Mouse (Mus musculus): ENCODE results near the gene Cngb1. TPM values are rescaled to one million over a fixed set of nuclear protein-coding genes. Genes with fewer than 3 reads are reported as not detected.

Gene Cngb1
- polyA plus RNA-seq, 1 experiment from 2014 or later = 0.28 TPM

DNA sequence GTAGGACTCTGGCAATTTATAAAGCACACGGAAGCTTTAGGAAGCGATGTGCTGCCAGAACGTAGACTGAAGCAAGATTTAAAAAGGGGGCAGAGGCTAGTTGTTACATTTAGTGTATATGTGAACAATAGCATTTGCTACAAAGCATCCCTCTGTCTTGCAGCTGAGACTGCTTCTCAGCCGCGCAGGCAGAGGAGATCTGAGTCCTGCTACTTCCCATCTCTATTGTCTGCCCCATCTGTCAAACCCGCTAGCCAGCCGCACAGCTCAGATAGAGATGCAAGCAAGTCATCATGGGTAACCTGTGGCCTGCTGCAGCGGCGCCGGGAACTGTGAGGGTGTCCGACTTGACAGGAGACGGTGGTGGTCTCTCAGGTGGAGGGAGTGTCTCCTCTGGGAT is 35.9 kb downstream of the Cngb1 start:
- no peak overlapping the region for H3K4me3 ChIP-seq (ENCODE audit: low read depth, low read length)
- no peak overlapping the region for H3K27ac ChIP-seq (ENCODE audit: low read depth)
- no peaks in the 10 kb centered on the region for H3K9me3 ChIP-seq (ENCODE audit: low read depth, low read length)
- H3K27me3 ChIP-seq (ENCODE audit: insufficient read depth, low read length) = no peaks in the 10 kb centered on the region
- ATAC-seq (ENCODE audit: insufficient read depth) = no peak
- 45% methylated on average over 12 of the region's 12 CpGs for WGBS
- no peaks in the 10 kb centered on the region for H3K4me1 ChIP-seq (ENCODE audit: insufficient read depth)
- TF ChIP-seq CTCF (IDR thresholded peaks at IDR 0.05; ENCODE audit: low read depth) = no peak
- no peak overlapping the region for H3K9ac ChIP-seq
- DNase-seq = no peak
- H3K36me3 ChIP-seq (ENCODE audit: insufficient read depth) = no peaks in the 10 kb centered on the region
- no peak overlapping the region for H3K4me2 ChIP-seq

DNA sequence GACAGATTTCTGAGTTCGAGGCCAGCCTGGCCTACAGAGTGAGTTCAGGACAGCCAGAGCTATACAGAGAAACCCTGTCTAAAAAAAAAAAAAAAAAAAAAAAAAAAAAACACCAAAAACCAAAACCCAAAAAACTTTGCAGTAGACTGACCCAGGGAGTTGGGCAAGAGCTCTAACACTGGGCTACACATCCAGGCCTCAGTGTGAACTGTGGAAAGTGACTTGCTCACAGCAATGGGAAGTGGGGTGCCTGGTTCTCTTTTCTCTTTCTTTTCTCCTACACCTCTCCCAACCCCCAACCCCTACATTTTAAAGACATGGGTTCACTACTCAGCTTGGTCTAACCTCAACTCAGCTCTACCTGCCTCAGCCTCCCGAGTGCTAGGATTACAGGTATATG is 44.2 kb downstream of the Cngb1 start:
- no peak for DNase-seq
- WGBS = 79% methylated on average over 2 of the region's 2 CpGs
- Histone ChIP-seq H3K9ac (no peak overlapping the region), H3K27ac (ENCODE audit: low read depth) (no peak overlapping the region), H3K4me1 (ENCODE audit: insufficient read depth) (no peaks in the 10 kb centered on the region), H3K4me2 (no peak overlapping the region), H3K27me3 (ENCODE audit: insufficient read depth, low read length) (no peaks in the 10 kb centered on the region), H3K9me3 (ENCODE audit: low read depth, low read length) (no peaks in the 10 kb centered on the region), H3K4me3 (ENCODE audit: low read depth, low read length) (no peak overlapping the region), H3K36me3 (ENCODE audit: insufficient read depth) (no peaks in the 10 kb centered on the region)
- TF ChIP-seq CTCF (IDR thresholded peaks at IDR 0.05; ENCODE audit: low read depth) = no peak
- no peak for ATAC-seq (ENCODE audit: insufficient read depth)

DNA sequence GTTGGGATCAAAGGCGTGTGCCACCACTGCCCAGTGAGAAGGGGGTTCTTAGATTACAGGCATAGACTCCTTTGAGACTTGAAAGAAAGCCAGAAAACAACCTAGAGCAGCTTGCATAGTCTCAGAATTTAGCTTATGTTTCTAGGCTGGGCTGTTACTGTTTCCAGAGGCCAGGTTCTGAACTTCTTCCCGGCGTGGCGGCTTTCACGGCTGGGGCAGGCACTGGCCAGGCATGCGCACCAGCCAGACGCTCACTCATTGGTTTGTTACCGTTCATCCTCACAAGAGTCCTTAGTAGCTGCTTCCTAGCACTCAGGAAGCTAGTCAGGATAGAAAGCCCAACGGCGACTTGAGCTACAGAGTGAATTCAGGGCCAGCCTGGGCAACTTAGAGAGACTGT is 50.8 kb downstream of the Cngb1 start:
- Histone ChIP-seq H3K27me3 (ENCODE audit: insufficient read depth, low read length) (no peaks in the 10 kb centered on the region), H3K36me3 (ENCODE audit: insufficient read depth) (no peaks in the 10 kb centered on the region), H3K9me3 (ENCODE audit: low read depth, low read length) (no peaks in the 10 kb centered on the region), H3K9ac (no peak overlapping the region), H3K27ac (ENCODE audit: low read depth) (no peak overlapping the region; the same call in 1 of the 2 replicates), H3K4me3 (ENCODE audit: low read depth, low read length) (no peak overlapping the region), H3K4me2 (no peak overlapping the region), H3K4me1 (ENCODE audit: insufficient read depth) (no peaks in the 10 kb centered on the region)
- ATAC-seq (ENCODE audit: insufficient read depth) (no peak), DNase-seq (no peak)
- no peak for TF ChIP-seq CTCF (IDR thresholded peaks at IDR 0.05; ENCODE audit: low read depth)
- 76% methylated on average over 10 of the region's 10 CpGs for WGBS

DNA sequence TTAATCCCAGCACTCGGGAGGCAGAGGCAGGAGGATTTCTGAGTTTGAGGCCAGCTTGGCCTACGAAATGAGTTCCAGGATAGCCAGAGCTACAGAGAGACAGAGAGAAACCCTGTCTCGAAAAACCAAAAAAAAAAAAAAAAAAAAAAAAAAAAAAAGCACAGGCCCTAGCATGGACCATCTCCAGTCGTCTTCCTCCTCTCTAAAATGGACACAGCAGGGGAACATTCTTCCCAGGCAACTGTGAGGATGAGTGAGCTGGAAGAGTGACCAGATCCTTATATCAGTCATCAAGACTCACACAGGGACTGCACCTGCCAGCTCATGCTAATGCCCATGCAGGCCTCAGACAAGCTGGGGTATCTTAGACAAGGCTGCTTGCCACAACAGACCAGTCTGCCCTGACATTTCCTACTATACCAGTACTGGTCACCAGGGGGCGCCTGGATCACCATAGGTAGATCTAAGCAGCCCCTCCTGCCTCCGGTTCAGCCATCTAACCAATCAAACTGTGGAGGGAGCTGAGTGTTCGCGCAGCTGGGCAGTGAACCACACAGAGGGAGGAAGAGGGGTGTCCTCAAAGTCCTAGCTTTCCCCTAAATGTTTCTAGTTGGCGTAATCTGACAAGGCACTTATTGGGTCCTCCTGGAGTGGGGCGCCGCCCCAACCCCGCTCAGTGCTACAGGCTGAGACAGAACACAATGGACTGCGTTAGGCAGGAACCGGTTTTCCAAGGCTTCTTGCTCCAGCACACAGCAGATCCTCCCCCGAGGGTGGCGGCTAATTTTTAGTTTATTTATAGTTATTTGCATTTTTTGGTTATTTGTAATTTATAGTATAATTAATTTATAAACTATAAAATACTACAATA is 51.6 kb downstream of the Cngb1 start:
- peak overlapping the region; percentile 53 for H3K4me2 ChIP-seq
- no peaks in the 10 kb centered on the region for H3K36me3 ChIP-seq (ENCODE audit: insufficient read depth)
- no peaks in the 10 kb centered on the region for H3K9me3 ChIP-seq (ENCODE audit: low read depth, low read length)
- H3K4me1 ChIP-seq (ENCODE audit: insufficient read depth) = no peaks in the 10 kb centered on the region
- H3K4me3 ChIP-seq (ENCODE audit: low read depth, low read length) = peak overlapping the region; percentile 14
- DNase-seq (peak; percentile 99), ATAC-seq (ENCODE audit: insufficient read depth) (peak; percentile 95)
- no peak overlapping the region for H3K27ac ChIP-seq (ENCODE audit: low read depth)
- H3K27me3 ChIP-seq (ENCODE audit: insufficient read depth, low read length) = no peaks in the 10 kb centered on the region
- no peak overlapping the region for H3K9ac ChIP-seq
- peak; percentile 94 for TF ChIP-seq CTCF (IDR thresholded peaks at IDR 0.05; ENCODE audit: low read depth)
- WGBS = 18% methylated on average over 16 of the region's 16 CpGs

DNA sequence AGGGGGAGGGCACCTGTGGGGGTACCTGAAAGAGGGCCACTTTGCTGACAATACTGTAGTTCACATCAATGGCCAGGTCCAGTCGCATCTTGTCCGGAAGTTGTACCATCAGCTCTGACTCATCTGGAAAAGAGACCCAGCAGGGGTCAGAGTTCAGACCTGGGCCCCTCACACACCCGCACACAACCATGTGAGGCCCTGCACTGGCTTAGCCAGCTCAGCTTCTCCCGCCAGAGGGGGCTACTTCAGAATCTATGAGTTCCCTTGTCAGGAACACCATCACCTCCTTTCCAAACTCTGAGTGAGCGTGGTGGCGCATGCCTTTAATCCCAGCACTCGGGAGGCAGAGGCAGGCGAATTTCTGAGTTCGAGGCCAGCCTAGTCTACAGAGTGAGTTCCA is 54.3 kb downstream of the Cngb1 start:
- Histone ChIP-seq H3K27me3 (ENCODE audit: insufficient read depth, low read length) (no peaks in the 10 kb centered on the region), H3K36me3 (ENCODE audit: insufficient read depth) (no peaks in the 10 kb centered on the region), H3K4me1 (ENCODE audit: insufficient read depth) (no peaks in the 10 kb centered on the region), H3K9ac (no peak overlapping the region), H3K27ac (ENCODE audit: low read depth) (no peak overlapping the region), H3K9me3 (ENCODE audit: low read depth, low read length) (no peaks in the 10 kb centered on the region), H3K4me3 (ENCODE audit: low read depth, low read length) (no peak overlapping the region), H3K4me2 (no peak overlapping the region)
- DNase-seq (no peak), ATAC-seq (ENCODE audit: insufficient read depth) (no peak)
- no peak for TF ChIP-seq CTCF (IDR thresholded peaks at IDR 0.05; ENCODE audit: low read depth)
- 49% methylated on average over 9 of the region's 9 CpGs for WGBS

DNA sequence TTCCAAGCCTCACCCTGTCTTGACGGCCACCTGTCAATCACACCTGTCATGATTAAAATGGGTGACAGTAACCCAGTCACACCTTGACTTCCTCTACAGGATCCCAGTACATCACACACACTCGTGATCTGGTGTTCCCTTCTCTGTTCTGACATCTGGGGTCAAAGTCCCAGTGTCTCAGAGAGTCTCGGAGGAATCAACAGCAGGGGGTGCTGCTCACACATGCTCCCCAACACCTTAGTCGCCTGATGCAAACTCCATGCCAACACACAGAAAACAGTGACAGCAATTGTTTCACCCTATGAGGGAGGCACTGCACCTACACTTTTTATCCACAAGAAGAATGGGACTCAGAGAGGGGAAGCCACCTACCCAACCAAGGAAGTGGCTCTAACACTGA is 56.5 kb downstream of the Cngb1 start:
- Histone ChIP-seq H3K9me3 (ENCODE audit: low read depth, low read length) (no peaks in the 10 kb centered on the region), H3K27ac (ENCODE audit: low read depth) (no peak overlapping the region), H3K4me3 (ENCODE audit: low read depth, low read length) (no peak overlapping the region), H3K4me2 (no peak overlapping the region), H3K27me3 (ENCODE audit: insufficient read depth, low read length) (no peaks in the 10 kb centered on the region), H3K36me3 (ENCODE audit: insufficient read depth) (no peaks in the 10 kb centered on the region), H3K9ac (no peak overlapping the region), H3K4me1 (ENCODE audit: insufficient read depth) (no peaks in the 10 kb centered on the region)
- peak; percentile 27 for DNase-seq
- 44% methylated on average over 4 of the region's 4 CpGs for WGBS
- TF ChIP-seq CTCF (IDR thresholded peaks at IDR 0.05; ENCODE audit: low read depth) = peak; percentile 41
- no peak for ATAC-seq (ENCODE audit: insufficient read depth)

DNA sequence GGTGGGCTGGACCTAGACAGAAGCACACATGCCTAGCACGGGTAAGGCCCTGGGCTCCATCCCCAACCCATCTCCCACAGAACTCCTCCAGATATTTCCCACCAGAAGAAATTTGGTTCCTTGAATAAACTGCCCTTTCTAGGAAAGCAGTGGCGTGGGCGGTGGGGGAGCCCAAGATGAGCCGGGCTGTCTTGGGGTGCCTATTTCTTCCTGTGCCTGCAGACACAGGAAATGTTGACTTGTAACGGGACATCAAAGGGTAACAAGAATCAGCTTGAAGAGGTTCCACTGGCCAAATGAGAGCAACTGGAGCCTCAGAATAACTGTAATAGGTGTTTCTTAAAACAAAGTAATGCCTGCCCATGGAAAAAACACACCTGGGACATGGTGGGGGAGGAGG is 59.1 kb downstream of the Cngb1 start:
- no peak for ATAC-seq (ENCODE audit: insufficient read depth)
- 61% methylated on average over 5 of the region's 5 CpGs for WGBS
- DNase-seq = no peak

More for the DNA sequence above, 59.1 kb downstream of the Cngb1 start:
- no peaks in the 10 kb centered on the region for H3K36me3 ChIP-seq (ENCODE audit: insufficient read depth)
- no peaks in the 10 kb centered on the region for H3K4me1 ChIP-seq (ENCODE audit: insufficient read depth)
- no peaks in the 10 kb centered on the region for H3K27me3 ChIP-seq (ENCODE audit: insufficient read depth, low read length)
- TF ChIP-seq CTCF (IDR thresholded peaks at IDR 0.05; ENCODE audit: low read depth) = no peak
- H3K9ac ChIP-seq = no peak overlapping the region
- no peak overlapping the region for H3K4me3 ChIP-seq (ENCODE audit: low read depth, low read length)
- H3K9me3 ChIP-seq (ENCODE audit: low read depth, low read length) = no peaks in the 10 kb centered on the region
- H3K4me2 ChIP-seq = no peak overlapping the region
- H3K27ac ChIP-seq (ENCODE audit: low read depth) = no peak overlapping the region

Measured in lung, embryonic 14.5 days (tissue).